Mouse (Mus musculus) cortical plate, adult 2 months (tissue): Measurements from ENCODE around the gene Mobp.
"Not testable (repeated sequence)": the region's sequence is repeated elsewhere in the genome, so short reads cannot be mapped to it uniquely, and the experiment has no call there.

Source experiments
- CTCF ChIP-seq: fragments of 200-500 bp; IDR thresholded peaks from 2 replicates; pipeline ENCODE4 v1.5.1; 2011; ENCODE audit warnings: mild to moderate bottlenecking, control low read depth, low read length; ENCODE audit not compliant: insufficient read depth; ENCODE audit errors: extremely low read depth
- POLR2A ChIP-seq: fragments of 200-500 bp; IDR thresholded peaks from 2 replicates; pipeline ENCODE4 v1.6.1; 2011; ENCODE audit warnings: mild to moderate bottlenecking, low read length, control low read depth; ENCODE audit not compliant: insufficient read depth; ENCODE audit errors: extremely low read depth

GRCm38 (mm10) chr9:120108953-120109352 is 40.6 kb upstream of the Mobp start:
- not testable (repeated sequence) for TF ChIP-seq CTCF, POLR2A
